Mouse (Mus musculus) cerebellum, adult 11-12 months (tissue): ENCODE measurements around the gene Card19.

ENCODE experiments used
- DNase-seq: peaks from one replicate; pipeline ENCODE4 v3.0.0; 2022

Card19 gene

DNA sequence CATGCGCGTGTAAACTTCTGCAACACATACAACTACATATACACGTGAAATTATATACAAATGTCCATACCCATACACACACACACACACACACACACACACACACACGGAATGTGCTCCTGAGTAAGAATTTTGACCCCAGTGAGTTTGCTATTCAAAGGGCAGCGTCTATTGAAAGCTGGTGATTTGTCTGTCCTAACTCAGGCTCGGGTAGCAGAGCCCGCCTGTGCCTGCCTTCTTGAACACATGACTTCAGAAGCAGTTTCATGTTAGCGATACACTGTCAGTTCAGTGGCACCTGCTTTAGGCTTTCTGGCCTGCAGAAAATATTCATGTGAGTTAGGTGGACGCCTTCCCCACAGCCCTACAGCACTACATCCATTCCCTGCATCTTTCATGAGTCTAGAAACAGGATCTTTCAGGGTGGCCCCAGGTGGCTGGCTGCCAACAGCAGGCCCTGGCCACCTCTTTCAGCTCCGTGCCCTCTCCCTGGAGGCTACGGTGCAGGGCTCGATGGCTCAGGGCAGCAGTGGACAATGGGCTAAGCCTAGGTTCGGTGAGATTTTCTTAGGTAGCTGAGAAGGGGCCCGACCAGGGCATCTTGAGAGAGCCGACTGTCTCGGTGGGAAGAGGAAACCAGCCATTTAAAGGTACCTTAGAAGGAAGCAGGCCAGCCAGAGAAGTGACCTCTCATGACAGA, 23.5 kb downstream of the Card19 start:
- DNase-seq: no peak

GRCm38 (mm10) chr13:49191673-49192035, 24.2 kb downstream of the Card19 start:
- DNase-seq: no peak

GRCm38 (mm10) chr13:49190876-49191672, 24.8 kb downstream of the Card19 start:
- DNase-seq: no peak

DNA sequence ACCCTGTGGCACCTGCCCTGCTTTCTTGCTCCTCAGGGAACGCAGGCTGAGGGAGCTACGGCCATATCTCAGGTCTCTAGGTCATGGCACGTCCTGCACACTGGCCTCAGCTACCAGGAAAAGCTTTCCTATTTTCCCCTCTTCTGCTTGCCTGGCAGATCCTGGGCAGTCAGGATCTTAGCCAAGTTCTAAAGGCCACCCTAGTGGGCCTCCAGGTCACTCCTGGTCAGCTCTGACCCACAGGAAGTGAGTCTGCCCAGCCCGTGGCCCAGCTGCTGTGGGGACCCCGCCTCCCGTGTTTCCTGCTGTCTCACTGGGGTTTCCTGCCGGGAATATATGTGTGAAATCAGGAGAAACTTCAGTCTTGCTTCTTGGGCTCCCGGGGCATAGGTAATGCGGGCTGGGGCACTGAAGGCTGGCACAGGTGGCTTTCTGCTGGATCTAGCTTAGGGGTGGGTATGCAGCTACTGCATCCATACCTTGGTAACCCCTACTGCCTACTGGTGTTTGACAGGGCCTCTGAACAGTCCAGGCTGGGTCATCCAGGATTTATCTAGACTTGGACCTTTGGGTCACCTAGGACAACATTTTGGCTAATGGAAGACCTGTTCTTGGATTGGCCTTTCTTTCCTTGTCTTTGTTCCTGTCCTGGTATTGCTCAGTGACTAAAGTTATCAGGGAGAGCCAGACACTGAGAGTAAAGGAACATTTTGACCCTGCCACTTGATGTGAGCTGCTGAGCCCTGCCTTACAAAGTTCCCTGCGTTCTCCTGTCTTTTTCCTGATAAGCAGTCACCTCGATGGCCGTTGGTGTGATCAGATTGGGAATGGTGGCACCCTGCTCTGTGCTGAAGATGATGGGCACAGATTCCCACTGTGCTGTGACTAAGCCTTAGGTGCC, 25.6 kb downstream of the Card19 start:
- DNase-seq: no peak

DNA sequence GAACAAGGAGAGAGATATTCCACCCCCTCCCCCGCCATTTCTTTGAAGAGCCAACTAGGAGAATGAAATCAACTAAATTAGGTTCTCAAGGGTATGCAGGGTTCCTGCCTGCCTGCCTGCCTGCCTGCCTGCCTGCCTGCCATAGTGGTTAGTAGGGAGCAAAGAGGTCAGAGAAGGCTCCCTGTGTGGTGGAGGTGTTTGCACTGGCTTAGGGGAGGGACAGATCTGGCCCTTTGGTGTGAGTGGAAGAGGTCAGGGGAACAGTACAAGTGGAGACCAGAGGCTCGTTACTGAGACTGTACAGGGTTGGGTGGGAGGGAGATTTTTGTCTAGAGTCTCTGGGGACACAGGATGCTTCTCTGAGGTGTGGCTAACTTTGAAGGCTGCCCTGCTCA, 26.9 kb downstream of the Card19 start:
- no peak for DNase-seq

- no peak for DNase-seq
Measured at GRCm38 (mm10) chr13:49188219-49188965, 27.4 kb downstream of the Card19 start.

- peak; percentile 86 for DNase-seq
Measured at GRCm38 (mm10) chr13:49187288-49188218, 28.3 kb downstream of the Card19 start, which contains the start of gene Ninj1. Gene Ninj1 (plus strand): TSS chr13:49187485.

DNA sequence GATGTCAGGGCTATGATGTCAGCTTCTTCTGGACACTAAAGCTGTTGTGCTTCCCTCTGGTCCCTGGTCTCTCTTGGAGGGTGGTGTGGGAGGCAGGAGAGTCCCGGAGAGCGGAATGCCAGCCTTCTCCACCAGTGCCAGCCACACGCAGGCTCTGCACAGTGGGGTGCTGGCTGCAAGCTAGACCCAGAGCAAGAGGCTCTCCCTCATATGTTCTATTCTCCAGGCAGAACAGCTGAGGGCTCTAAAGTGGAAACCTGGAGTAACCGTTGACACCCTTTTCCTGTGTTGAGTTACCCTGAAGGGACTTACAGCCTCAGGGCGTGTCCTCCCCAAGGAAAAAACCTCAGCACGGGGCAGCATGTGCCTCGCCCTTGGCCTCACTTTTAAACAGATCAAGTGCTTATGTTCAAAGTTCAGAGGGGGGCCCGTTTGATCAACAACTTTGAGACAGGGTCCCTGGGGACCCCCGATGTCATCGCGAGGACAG, 29.0 kb downstream of the Card19 start:
- DNase-seq: peak; percentile 72

DNA sequence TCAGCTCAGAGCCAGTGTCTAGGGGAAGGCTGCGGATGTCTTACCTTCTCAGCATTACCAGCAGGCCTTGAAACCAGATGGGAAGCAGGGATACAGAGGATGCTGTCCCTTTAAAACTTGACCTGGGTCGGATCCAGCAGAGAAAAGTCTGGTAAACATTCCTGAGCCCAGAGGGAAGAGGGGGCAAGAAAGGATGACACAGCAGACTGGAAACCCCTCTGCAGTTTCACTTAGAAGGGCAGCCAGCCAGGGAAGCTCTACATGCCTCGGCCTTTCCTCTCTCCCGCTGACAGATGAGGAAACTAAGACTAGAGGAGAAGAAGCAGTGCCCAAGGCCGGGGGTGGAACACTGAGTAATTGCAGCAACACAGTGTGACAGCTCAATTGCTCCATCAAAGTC, 32.2 kb downstream of the Card19 start:
- DNase-seq: no peak

- DNase-seq: no peak
Measured at GRCm38 (mm10) chr13:49183161-49183560, 32.7 kb downstream of the Card19 start.

DNA sequence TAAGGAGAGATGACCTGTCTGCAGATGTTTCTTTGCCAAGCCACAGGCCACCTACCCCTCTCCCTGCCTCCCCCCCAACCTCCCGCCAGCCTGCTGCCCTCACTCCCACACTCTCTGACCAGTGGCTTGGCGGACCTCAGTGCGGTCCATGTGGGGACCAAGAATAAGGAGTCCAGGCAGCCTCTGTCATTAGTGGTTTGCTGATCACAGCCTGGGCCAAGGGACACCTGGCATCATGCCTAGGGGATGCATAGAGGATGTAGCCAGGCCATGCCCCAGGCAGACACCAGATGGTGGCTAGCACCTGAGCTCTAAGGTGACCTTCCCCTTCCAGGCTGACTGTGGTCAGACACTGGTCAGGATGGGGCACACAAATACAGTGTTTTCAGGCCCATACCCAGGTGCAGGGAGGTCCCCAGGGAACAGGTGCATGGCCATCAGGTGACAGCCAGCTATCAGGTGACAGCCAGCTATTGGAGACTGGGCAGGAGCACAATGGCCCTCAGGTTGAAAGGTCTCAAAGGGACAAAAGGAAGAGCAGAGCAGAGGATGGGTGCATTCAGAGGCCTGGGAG, 34.3 kb downstream of the Card19 start:
- DNase-seq: peak; percentile 88

DNA sequence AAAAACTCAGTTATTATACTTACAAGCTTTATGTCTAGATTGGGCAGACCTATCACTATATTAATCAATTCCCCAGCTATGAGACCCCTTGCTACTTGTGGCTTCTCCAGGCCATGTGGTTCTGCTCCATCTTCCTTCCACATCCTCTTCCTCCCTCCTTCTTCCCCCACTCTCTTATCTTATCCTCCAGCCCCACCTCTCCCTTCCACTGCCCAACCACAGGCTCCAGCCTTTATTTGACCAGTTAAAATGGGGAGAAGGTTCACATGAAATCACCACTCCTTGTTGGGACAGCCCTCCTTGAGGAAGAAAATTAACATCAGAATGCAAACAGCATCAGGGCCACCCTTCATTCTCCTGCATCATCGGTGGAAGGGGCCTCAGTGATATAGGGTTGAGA, 35.1 kb downstream of the Card19 start:
- no peak for DNase-seq

GRCm38 (mm10) chr13:49180274-49180673, 35.6 kb downstream of the Card19 start:
- DNase-seq: no peak

GRCm38 (mm10) chr13:49178839-49179585, 36.8 kb downstream of the Card19 start:
- peak; percentile 94 for DNase-seq

DNA sequence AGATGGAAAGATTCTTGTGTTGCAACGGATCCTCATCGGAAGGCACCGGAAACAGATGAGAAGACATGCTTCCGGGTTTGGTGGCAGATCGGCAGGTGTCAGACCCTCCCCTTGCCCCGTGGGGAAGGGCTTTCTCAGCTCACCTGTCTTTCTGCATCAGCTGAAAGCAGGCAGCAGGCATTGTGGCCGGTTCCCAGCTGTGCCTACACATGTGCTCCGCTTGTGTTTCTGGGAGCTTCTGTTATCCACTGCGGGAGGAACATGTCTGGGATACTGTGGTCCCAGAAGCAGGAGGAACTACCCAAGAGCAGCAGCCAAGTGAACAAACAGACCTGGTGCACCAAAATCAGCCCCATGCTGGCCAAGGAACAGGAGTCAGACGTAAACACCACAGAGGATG, 40.3 kb downstream of the Card19 start:
- no peak for DNase-seq

- DNase-seq: peak; percentile 86
Measured at GRCm38 (mm10) chr13:49172971-49173596, 42.8 kb downstream of the Card19 start.

- peak; percentile 93 for DNase-seq
Measured at GRCm38 (mm10) chr13:49172335-49172734, 43.5 kb downstream of the Card19 start.

GRCm38 (mm10) chr13:49171729-49172128, 44.1 kb downstream of the Card19 start:
- no peak for DNase-seq

DNA sequence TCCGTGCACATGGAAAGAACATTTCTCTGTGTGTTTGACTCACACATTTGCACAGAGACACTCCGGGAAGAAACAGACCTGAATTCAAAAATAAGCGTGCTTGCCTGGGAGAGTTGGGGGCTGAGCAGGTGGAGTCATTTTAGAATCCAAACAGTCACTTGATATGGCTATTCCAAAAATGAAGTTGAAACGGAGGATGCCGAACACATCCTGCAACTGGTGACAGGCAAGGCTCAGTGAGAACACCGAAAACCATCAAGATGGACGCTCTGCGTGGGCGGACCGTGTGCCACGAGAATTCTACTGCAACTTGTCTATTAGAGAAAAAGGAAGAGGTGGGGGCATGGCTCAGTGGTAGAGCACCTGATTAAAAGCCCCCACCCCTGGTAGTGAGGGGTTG, 45.2 kb downstream of the Card19 start:
- no peak for DNase-seq
